ENCODE assay signal across 9 mouse cellular contexts in the genomic region with DNA sequence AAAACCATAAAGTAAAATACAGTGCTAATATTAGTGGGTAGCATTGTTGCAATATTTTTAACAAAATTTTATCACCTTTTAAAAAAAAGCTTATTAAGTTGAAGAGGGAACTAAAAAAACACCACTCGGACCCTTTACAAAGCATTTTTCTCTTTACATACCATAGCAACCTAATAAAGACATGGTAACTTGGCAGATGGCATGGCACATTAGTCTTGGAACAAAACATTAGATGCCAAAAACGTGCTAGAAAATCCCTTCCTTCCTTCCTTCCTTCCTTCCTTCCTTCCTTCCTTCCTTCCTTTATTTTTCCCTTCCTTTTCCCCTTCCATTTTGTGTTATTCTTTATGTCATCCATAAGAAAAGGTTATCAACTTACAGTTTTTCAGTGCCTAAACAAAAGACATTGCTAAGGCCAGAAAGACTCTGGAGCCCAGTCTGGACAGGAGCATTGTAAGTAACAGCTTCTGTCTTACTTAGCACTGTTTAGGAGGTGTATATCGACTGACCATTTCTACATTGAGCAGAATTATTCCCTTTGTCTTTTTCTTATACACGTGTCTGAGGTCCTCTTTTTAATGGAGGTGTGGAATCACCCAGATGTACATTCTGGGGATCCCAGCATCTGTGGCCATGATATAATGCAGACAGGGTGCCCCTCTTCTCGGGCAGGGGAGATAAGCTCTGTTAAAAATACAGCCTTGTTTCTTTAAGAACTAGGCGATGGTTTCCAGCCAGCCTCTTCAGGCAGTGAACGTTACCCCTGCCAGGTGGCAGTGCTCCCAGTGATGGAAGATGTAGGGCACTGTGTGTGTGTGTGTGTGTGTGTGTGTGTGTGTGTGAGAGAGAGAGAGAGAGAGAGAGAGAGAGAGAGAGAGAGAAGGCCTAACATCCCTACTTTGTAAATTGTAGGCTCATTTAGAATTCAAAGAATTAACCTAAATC.
DNase-seq lines count a peak whose midpoint lies in the region; ATAC-seq and TF ChIP-seq lines count a peak whose summit lies in the region.
"Had no signal": no experiment of that assay in that cellular context is flagged by ENCODE, and none has a peak within 500 bp of the region (broad histone marks: within the 10 kb centered on the region; RNA-seq: fewer than 3 reads in every experiment).

No protein-coding gene starts in this region.

- H3K4me1 ChIP-seq in lung, adult 2 months (ENCODE audit: control insufficient read depth, insufficient read depth, low read length) = peaks cover 2% of the 10 kb centered on the region; the same call in 1 of the 2 replicates
- H3K4me1 ChIP-seq in kidney, embryonic 16.5 days (ENCODE audit: insufficient read depth, low read length) = peaks cover 3% of the 10 kb centered on the region; the same call in 1 of the 2 replicates

- H3K27ac ChIP-seq in gastrocnemius, adult 2 months = peak overlapping the region; percentile 61
- no peak overlapping the region for H3K27ac ChIP-seq in kidney, embryonic 16.5 days (ENCODE audit: low read length)
- H3K27ac ChIP-seq: liver, embryonic 14.5 days had no signal

- no peaks in the 10 kb centered on the region for H3K27me3 ChIP-seq in kidney, embryonic 16.5 days (ENCODE audit: insufficient read depth, low read length)

- H3K4me3 ChIP-seq in lung, adult 2 months (replicated peaks; ENCODE audit: extremely low read depth, low read depth, low read length) = no peak overlapping the region
- no peak overlapping the region for H3K4me3 ChIP-seq in gastrocnemius, adult 2 months
- no peak overlapping the region for H3K4me3 ChIP-seq in kidney, embryonic 16.5 days (ENCODE audit: low read length)

- 58% methylated on average over 7 of the region's 7 CpGs for WGBS in lung, adult 2 months
- 64% methylated on average over 7 of the region's 7 CpGs for WGBS in kidney, embryonic 16.5 days

- no peak for ATAC-seq in kidney, embryonic 16.5 days (ENCODE audit: low FRiP score, low TSS enrichment)
- ATAC-seq in erythroblast, adult 5-6 weeks (replicated peaks; ENCODE audit: low FRiP score, poor library complexity, severe bottlenecking) = no peak

- H3K9me3 ChIP-seq in kidney, embryonic 16.5 days (ENCODE audit: low read length) = no peaks in the 10 kb centered on the region

- no peaks in the 10 kb centered on the region for H3K36me3 ChIP-seq in kidney, embryonic 16.5 days (ENCODE audit: insufficient read depth, low read length)

- H3K4me2 ChIP-seq in kidney, embryonic 16.5 days (replicated peaks; ENCODE audit: low read depth, low read length) = no peak overlapping the region

- peak; percentile 26 for DNase-seq in lung, postnatal 14 days
- DNase-seq in lung, adult 2 months = no peak
- DNase-seq in cerebellum, adult 9-11 months = peak; percentile 90
- DNase-seq in gastrocnemius, adult 2 months = peak; percentile 87
- DNase-seq in left cerebral cortex, postnatal 4 days = peak; percentile 95
- DNase-seq in thymus, adult 18-20 months = no peak

- no peak overlapping the region for H3K9ac ChIP-seq in kidney, embryonic 16.5 days (replicated peaks; ENCODE audit: low read length)
- H3K9ac ChIP-seq: liver, embryonic 14.5 days had no signal

- no peak for TF ChIP-seq CTCF in lung, adult 2 months (IDR thresholded peaks at IDR 0.05; ENCODE audit: insufficient read depth, low read length)
- no peak for TF ChIP-seq CTCF in gastrocnemius, adult 2 months (IDR thresholded peaks at IDR 0.05)

- intact Hi-C loops in gastrocnemius, adult 2 months (cut with DNase I) = no loop called here
- intact Hi-C loops in left cerebral cortex, postnatal 4 days (cut with DNase I) = no loop called here

- no peak for TF ChIP-seq POLR2A in lung, adult 2 months (IDR thresholded peaks at IDR 0.05; ENCODE audit: borderline replicate concordance, extremely low read depth, low read depth, low read length)

Comparison
In these comparisons a context has a peak if more than half of its experiments do, and no peak if none do; other contexts are left out.
1. DNase-seq: peak in lung, postnatal 14 days (single experiment), cerebellum, adult 9-11 months (single experiment), gastrocnemius, adult 2 months (single experiment) and left cerebral cortex, postnatal 4 days (single experiment); none in lung, adult 2 months (single experiment) and thymus, adult 18-20 months (0 of 2).